Mouse (Mus musculus): ENCODE data around the gene Pcdh8. TPM values are rescaled to one million over a fixed set of nuclear protein-coding genes. Genes with fewer than 3 reads are reported as not detected.

The Pcdh8 gene
- total RNA-seq, 1 experiment from 2014 or later, result 0.21 TPM

DNA sequence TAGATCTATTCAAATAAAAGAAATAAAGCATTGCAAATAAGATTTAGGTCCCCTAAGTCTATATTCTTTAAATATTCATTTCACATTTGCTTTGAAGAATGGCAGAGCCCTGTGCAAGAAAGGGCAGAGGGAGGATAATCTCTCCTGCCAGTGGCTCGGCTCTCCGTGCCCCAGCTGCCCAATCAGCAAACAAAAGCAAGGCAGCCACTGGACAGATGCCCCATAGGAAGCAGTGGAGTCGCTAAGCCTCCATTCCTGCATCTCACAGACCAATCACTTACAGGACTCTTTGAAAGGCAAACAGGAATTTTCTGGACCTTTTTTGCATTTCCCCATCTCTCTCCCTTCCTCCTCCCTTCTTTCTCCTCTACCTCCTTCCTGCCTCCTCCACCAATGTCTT is 17.0 kb downstream of the Pcdh8 start:
- DNase-seq, result no peak

DNA sequence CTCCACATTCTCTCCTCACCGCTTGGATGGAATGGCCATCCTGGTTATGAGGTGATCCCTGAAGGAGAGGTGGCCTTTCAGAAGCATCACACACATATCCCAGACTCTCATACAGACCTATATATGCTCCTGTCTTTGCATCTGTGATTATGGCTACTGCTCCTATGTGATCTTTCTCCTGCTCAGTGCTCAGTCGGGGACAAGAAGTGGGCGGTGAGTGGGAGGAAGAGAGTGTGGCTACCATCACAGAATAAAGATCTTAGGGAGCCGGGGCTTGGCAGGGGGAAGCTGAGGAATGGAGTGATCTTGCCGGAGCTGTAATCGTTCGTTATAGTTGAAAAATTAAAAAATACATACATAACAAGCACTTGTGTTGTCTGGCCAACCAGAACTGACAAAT is 17.4 kb downstream of the Pcdh8 start:
- DNase-seq, result no peak

DNA sequence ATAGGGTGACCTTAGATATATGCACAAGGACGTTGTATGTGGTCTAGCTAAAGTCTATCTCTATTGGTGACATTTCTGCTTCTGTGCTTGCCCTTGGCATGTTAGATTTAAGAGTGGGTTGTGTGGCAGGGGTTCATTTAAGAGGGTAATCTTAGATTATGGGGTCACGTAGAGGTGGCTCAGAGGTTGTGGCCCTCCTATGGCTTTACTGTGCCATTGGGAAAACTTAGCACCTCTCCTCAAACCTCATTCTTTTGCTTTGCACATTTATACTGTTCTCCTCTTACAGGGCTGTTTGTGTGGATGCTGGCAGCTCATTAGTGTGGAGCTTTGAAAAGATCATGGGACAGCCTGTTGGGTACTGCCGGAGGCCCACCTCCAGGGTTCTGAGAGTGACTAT is 30.6 kb downstream of the Pcdh8 start:
- no peak for DNase-seq

DNA sequence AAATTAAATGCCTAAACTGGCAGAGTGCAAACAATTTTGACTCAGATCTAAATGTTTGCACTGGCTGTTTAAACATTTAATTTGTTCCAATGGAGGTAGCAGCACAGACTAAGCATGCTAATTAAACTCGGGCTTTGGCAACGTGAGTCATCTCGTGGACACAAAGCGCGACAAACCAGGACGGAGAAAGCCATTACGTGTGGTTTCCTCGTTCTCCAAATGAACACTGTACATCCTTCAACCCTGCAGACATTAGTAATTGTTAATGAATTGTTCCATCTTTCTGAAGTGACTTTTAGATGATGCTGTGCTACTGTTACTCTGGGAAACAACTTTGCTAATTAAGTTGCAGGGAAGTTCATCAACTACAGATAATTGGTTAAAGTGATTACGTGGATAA is 32.7 kb downstream of the Pcdh8 start:
- no peak for DNase-seq

DNA sequence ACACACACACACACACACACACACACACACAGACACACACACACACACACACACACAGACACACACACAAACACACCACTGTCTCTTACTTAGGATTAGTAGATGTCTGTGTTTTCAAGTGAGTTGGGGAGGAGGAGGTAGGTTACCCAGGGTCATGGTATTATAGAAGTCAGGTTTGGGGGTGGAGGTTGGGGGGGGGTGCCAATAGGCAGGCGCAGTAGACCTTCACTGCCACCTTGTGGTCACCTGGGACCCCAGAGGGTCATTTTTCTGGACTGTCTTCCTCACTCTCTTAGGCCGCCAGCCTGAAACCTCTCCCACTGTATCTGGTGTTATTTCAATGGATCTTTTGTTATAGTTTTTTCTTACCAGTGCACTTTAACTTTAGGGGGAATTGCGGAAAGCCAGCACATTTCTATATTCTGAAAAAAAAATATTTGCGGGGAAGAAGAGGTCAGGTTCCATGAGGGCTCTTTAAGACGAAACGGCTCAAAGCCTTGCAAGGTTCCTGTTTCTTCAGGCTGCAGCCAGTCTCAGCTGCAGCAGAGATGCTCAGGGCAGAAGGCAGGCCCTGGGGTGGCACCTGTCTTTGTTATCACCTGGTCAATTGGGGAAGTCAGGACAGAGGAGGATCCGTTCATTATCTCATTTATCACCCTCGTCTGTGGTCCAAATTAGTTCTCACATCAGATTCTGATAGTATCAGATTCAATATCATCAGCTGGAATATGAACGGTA is 33.3 kb downstream of the Pcdh8 start:
- DNase-seq, result no peak

DNA sequence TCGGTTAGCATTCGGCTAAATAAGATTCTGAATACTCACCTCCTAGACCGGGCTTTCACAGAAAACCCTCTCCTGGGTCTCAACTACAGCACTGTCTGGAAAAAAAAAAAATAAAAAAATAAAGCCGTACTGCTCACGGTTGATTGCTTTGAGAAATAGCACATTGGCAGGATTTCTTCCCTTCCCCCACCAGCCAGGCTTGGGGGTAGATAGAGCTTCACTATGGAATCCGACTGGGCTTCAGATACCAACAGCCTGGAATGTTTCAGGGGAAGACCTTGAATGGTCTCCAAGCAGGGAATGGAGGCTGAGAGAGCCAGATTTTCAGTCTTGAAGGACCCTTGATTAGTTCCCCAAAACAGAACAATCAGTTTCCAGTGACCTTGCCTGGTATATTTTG is 34.3 kb downstream of the Pcdh8 start:
- DNase-seq, result no peak

DNA sequence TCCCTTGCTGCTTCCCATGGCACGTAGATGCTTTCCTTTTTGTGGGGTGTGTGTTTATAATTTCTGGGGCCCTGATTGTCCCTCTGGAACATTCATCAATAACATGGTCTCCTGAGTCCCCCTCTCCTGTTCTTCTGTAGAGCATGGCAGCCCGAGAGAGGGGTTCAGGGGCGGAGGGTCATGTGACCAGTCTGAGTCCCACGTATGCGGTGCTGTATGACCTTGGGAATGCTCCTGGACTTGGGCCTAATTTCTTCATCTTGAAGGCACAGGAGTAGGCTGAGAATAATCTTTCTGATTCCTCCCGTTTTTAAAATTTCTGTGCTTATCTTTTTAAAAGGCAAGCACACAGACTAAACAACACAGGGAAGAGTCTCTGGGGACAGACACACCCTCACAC is 37.6 kb downstream of the Pcdh8 start:
- no peak for DNase-seq

DNA sequence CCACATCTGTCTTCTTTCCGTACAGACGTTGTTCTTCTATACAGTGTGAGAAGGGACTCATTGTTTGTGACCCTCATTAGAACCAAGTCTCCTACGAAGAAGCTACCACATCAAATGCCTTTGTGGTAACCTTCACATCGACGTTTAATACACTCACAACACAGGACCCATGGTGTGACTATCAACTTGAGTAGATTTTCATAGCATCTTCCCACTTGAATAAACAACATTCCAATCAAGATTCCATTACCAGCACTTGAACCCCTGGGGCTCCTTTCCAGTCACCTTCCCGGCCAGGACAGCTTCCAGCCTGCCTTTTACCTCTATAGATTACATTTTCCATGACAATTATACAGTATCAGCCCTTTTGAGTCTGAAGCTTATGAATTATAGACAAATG is 42.3 kb downstream of the Pcdh8 start:
- no peak for DNase-seq

DNA sequence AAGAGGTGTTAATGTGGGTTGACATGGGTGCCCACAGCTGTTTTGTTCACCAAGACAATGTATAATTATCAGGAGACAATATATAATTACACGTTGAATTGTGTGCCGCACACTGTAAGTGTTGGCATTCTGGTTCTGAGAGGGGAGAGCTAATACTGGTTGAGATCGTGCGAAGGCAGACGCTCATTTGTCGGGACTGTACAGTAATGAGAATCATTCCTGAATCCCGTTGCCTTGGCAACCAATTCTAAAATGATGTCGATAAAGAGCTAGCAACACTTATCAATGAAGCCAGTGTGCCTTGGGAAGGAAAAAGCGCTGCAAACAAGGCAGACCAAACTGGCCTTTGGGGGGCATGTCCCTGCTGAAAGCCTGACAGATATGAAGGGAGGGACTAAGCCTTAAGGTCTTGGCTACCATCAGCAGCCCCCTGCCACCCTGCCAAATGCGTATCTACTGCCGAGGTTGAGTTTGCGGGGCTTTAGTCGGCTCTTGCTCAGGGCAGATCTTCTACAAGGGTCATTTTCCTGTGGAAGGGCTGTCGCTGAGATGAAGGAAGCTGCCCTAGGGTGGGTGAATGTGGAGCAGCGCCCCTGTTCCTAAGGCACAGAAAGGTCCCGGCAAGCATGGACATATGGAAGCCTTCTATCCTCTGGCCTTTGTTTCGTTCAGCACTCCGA is 47.0 kb downstream of the Pcdh8 start:
- DNase-seq, result no peak

DNA sequence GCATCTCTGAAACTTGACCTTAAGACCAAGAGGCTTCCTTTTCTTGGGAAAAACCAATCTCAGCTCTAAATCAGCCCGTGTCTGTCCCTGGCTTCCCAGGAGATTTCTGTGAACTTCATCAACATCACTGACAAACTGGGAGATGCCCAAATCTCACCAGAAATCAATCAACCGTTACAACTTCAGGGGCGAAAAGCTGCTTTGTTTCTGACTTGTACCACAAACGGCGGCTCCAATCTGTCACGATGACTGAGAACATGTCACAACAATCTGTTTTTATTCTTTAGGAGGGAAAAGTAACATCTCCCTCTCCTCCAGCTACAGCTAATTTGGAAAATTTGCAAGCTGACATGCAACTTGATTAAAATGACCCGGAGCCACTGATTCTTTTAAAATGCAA is 48.9 kb downstream of the Pcdh8 start:
- no peak for DNase-seq

Small RNA genes within 50 kb of the gene (microRNA-seq; reads per million reads assigned to microRNA genes)
- gene Mir759, result 0 reads per million in 2 experiments

Other genes starting within 250 kb of the Pcdh8 start
- gene Sugt1, start 183.6 kb downstream of the Pcdh8 start, total RNA-seq (2021), result 156 and 173 TPM in 2 replicates
- gene Cnmd, start 109.1 kb downstream of the Pcdh8 start, total RNA-seq (2021), result 0.88 and 0.90 TPM in 2 replicates
- not detected in 2 replicates for gene Olfm4, start 212.8 kb upstream of the Pcdh8 start, total RNA-seq (2021)